Mouse (Mus musculus): ENCODE results near the gene Mdm1. TPM values are rescaled to one million over a fixed set of nuclear protein-coding genes. Genes with fewer than 3 reads are reported as not detected.
"Not testable (repeated sequence)": the region's sequence is repeated elsewhere in the genome, so short reads cannot be mapped to it uniquely, and the experiment has no call there.

The Mdm1 gene
- total and polyA plus RNA-seq, 3 experiments, result 2.3 to 16.3 (median 8.0) TPM

DNA sequence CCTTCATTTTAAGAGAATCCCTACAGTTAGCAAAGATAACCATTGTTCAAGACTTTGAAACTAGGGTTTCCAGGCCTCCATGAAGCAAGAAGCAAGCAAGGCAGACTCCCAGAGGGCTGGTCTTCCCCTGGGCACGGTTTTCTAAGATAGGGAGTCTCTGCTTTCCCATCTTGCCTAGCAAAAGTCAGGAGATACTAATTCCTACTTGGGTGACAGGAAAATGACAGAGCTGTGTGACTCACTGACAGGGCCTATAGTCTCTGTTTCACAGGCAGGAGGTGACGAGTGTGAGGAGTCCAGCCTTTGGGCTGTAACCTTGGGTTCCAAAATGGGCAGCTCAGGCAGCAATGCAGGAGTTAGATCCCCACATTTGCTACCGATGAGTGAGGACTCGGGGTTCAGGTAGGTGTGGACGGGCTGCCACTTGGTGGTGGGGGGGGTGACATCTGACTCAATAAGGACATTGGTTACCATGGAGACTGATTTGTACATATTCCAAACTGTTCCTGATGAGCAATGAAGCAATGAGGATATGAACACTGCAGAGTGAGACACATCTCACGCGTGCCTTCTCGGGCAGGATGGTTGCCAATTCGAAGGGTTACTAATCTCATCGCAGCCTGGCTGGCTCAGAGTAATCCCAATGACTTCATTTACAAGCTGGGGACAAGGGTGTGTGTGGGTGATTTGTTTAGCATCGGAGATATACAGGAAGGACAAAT, 19.0 kb upstream of the Mdm1 start:
- no peak for DNase-seq

DNA sequence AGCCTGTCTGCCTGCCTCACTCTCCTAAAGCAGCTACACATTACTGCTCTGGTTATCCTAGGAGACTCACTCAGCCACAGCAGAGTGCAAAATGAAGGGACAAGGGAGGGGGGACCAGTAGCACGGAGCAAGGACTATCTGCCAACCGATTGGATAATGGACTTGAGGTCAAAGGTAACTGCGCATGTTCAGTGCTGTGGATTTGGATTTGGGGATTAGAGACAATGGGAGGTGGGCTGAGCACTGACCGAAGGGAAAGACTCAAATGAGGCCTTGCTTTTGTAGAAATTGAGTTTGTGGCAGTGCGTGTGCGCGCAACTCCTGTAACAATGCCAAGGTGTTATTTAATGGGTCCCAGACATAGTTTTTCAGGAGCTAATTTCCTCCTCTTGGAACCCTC, 16.4 kb upstream of the Mdm1 start:
- DNase-seq, result no peak

DNA sequence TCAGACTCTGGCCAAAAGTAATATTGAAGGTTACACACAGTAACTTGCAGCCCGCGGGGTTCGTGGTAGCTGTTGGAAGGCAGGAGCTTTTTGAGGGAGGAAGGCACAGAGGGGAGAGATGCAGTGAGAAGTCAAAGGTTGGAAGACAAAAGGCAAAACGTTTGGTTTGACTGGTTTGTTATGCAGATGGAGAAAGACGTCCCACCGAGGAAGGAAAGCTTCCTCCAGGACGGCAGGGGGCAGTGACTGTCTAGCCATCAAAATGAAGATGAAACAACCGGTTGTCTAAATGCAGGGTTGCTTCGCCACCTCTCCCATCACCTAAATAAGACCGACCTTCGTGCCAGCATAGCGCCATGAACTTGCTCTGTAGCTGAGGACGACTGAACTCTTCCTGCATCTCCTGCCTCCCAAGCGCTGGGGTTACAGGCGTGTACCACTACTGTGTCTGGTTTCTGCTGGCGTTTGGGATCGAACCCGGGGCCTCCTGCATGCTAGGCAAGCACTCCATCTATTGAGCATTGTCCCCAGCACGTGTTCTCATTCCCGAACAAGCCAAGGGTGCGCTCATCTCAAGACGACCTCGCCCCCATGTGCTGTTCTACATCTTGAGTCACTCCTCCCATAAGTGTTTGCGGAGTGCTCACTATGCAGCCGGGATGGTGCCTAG, 15.7 kb upstream of the Mdm1 start:
- DNase-seq, result no peak

- DNase-seq, result no peak
Measured at GRCm38 (mm10) chr10:118129001-118129682, 12.5 kb upstream of the Mdm1 start.

DNA sequence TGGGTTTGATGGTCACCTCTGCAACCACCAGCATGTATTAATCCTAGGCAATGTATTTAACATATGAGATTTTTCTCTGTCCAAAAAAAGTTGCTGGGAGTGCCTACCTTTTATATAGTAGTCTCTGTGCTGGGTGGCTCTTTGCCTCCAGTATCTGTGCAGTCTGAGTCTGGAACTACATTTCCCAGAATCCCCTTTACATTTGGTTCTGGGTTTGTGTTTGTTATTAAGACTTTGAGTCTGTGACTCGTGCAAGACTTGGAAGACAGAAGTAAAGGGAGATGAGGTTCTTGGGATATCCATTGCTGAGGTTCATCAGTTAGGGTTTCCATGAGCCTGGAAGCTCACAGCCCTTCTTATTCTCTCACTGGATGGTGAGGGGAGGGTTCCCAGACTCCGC, 11.6 kb upstream of the Mdm1 start:
- DNase-seq, result no peak

DNA sequence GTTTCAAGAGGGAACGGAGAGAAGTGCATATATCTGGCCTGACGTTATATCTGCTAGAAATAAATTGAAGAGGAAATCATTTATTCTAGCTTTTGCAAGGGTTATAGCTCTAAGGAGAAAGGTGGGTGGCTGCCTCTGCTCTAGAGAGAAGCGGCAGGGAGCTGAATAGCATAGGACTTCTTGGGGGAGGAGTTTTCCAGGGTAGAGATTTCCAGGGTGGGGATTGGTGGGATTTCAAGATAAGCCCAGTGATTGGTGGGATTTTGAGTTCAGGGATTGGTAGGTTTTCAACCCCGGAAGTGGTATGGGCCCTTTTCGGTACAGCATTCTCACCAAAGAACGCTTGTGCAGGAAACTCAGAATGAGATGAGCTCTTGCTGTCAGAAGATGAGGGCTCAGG, 8.6 kb upstream of the Mdm1 start:
- DNase-seq, result no peak

DNA sequence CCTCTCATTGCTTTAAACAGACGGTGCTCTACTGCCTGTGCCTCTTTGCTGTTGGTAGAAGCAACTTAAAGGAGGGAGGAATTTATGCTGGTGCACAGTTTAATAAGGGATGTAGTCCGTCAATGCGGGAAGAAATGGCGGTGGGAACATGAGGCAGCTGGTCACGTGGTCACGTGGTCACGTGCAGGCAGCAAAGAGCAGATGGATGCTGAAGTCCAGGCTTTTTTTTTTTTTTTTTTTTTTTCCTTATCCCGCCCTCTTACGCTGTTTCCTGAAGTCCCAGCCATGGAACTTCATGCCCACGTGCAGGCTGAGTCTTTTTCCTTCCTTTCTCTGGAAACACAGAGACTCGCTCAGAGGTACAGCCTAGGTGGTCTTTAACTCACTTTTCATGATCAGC, 3.1 kb upstream of the Mdm1 start:
- DNase-seq, result no peak

- no peak for DNase-seq
Measured at GRCm38 (mm10) chr10:118139837-118140570, 1.6 kb upstream of the Mdm1 start.

- DNase-seq, result no peak
Measured at GRCm38 (mm10) chr10:118141884-118142801, 532 bp downstream of the Mdm1 start.

DNA sequence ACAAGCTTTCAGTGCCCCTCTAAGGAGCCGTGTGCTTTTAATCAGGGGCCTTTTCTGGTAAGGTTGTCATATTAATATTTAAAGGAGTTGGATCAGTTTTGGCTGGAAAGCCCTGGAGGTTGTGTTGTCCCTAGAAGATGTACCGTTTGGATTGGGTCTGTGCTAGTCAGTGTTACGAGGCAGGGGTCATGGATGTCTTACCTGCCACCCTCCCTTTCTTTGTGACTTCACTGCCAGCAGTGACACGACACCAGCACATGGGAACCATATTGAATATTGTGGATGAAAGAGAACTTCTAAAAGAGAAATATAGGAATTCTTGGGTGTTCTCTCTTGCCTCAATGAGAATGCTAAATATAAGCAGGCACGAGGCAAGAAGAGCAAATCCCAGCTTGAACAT, 7.8 kb downstream of the Mdm1 start:
- no peak for DNase-seq

DNA sequence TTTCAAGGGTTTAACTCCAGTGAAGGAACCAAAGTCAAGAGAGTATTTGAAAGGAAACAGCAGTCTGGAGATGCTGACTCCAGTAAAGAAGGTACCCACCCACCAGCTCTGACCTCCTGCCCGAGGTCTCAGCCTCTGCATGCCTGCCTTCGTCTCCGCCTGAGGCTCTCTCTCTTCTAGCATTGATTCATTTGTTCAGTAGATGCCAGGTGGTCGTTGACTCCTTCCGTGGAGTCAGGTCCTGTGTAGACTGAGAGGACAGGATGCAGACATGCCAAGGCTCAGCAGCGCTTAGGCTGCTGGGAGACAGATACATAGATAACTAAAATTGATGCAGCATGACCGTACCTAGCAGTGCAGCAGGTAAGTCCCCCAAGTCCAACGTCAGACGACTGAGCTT, 9.3 kb downstream of the Mdm1 start:
- DNase-seq, result no peak

- DNase-seq, result no peak
Measured at GRCm38 (mm10) chr10:118155932-118156331, 14.3 kb downstream of the Mdm1 start.

GRCm38 (mm10) chr10:118161131-118161530, 19.5 kb downstream of the Mdm1 start:
- no peak for DNase-seq

- DNase-seq, result no peak
Measured at GRCm38 (mm10) chr10:118169212-118169611, 27.6 kb downstream of the Mdm1 start.

DNA sequence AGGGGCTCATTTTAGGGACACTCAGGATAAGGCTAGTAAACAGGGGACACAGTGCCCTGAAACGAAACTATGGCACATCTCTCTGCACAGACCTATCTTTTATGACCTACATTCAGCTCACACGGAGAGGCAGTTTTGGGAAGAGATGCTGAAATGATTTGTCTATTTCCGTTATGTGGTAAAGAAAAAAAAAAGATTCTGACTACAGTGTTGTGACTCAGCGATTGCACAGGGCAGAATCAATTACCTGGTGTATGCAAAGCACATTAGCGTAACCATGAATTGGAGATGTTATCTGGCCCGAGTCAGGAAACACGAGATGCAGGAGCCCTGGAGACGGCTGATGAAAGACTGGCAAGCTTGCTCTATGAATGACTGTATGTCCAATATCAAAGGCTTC, 30.8 kb downstream of the Mdm1 start:
- no peak for DNase-seq

GRCm38 (mm10) chr10:118172876-118173275, 31.3 kb downstream of the Mdm1 start:
- no peak for DNase-seq

- DNase-seq, result not testable (repeated sequence)
Measured at GRCm38 (mm10) chr10:118175542-118175941, 33.9 kb downstream of the Mdm1 start.

DNA sequence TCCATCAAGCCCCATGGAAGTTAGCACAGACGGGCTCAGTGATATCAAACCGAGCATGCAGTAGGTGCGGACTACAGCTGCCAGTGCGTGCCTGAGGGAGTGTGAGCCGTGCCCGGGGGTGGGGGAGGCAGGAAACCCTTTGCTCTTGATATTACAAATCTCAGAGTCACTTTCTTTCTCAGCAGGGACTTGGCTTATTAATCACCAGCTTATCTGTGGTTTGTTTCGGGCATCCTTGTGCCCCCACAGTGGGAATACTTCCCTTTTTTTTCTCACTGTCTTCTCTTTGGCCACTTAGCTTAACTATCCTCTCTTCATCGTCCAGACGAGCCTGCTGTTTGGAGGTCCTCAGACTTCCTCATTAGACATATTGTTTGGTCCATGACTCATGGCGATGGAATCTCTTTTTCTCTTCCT, 37.1 kb downstream of the Mdm1 start:
- DNase-seq, result no peak

GRCm38 (mm10) chr10:118179265-118179664, 37.7 kb downstream of the Mdm1 start:
- no peak for DNase-seq

DNA sequence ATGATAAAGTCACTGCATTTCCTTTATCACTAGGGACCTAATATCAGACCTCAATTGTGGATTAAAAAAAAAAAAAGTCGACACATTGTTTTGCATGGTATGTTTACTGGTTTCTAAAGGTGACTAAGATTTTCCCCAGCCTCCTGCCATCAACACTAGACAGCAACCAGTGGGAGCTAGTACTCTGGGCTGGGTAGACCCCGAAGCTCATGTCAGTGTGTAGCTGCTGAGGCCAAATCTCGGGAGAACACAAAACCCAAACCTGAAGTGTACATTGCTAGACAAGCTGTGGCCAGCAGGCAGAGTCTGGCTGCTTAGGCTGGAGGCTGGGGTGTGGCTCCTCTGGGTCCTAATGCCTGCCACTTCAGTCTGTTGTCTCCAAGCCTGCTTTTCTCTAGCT, 53.5 kb downstream of the Mdm1 start:
- not testable (repeated sequence) for DNase-seq

DNA sequence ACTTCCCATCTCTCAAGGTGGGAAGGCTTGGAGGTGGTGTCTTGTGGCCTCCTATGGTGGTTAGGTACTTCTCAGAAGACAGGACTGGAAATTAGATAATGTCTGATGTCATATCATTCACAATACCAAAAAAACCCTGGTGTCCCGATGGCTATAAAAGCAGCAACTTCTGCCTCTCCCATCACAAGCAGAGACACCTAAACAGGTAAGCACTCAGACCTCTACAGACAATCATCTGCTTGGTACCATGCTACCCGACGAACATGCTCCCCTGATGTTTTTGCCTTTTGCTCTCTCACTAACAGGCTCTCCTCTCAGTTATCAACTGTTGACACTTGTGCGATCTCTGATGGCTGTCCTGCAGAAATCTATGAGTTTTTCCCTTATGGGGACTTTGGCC, 63.0 kb downstream of the Mdm1 start, which contains the start of gene Il22:
Il22 (plus strand) TSS at position 301 of the 400 bp plus-strand sequence.
- no peak for DNase-seq

Data from adrenal gland, adult 2 months (tissue).